Mouse (Mus musculus) myocyte (in vitro differentiated cells): ENCODE results near the gene Gucy2e. TPM values are rescaled to one million over a fixed set of nuclear protein-coding genes. Genes with fewer than 3 reads are reported as not detected.

Experiments used
- H3K27me3 ChIP-seq: one replicate; pipeline ENCODE4 v1.6.1; 2011; ENCODE audit not compliant: control insufficient read depth, insufficient read depth, insufficient read length
- H3K36me3 ChIP-seq: one replicate; pipeline ENCODE4 v1.6.1; 2011; ENCODE audit not compliant: control insufficient read depth, insufficient read depth
- H3K4me2 ChIP-seq: one replicate; pipeline ENCODE4 v1.6.1; 2011; ENCODE audit warnings: low read depth, control low read depth
- H3K4me3 ChIP-seq: one replicate; pipeline ENCODE4 v1.5.1; 2011; ENCODE audit warnings: mild to moderate bottlenecking, control low read depth, moderate library complexity
- H3K79me2 ChIP-seq: one replicate; pipeline ENCODE4 v1.6.1; 2011; ENCODE audit not compliant: control insufficient read depth, insufficient read depth
- H3ac ChIP-seq: one replicate; pipeline ENCODE4 v1.6.1; 2011; ENCODE audit not compliant: control insufficient read depth, insufficient read length
- CEBPB ChIP-seq: IDR thresholded peaks from 2 replicates; pipeline ENCODE4 v1.6.1; 2011; ENCODE audit warnings: mild to moderate bottlenecking, moderate library complexity; ENCODE audit not compliant: poor library complexity, insufficient read depth, severe bottlenecking
- E2F4 ChIP-seq: IDR thresholded peaks from one replicate; pipeline ENCODE4 v1.6.1; 2011; ENCODE audit warnings: mild to moderate bottlenecking, control low read depth, moderate library complexity; ENCODE audit not compliant: insufficient read depth
- MAX ChIP-seq: IDR thresholded peaks from one replicate; pipeline ENCODE4 v1.6.1; 2011; ENCODE audit warnings: low read depth, mild to moderate bottlenecking, control low read depth
- MYOD1 ChIP-seq, 3 experiments: IDR thresholded peaks; one replicate each; pipeline ENCODE4 v1.6.1; 2011; ENCODE audit warnings: control low read depth in 2 of 3, low read depth in 2 of 3, mild to moderate bottlenecking in 2 of 3, moderate library complexity in 1 of 3; ENCODE audit not compliant: insufficient read length in 2 of 3, control insufficient read depth in 1 of 3
- MYOG ChIP-seq, 3 experiments: IDR thresholded peaks; one replicate each; pipeline ENCODE4 v1.6.1; 2011; ENCODE audit warnings: control low read depth in 2 of 3, low read depth in 2 of 3, mild to moderate bottlenecking in 2 of 3; ENCODE audit not compliant: insufficient read length in 2 of 3, control insufficient read depth in 1 of 3, insufficient read depth in 1 of 3
- POLR2A ChIP-seq: IDR thresholded peaks from one replicate; pipeline ENCODE4 v1.6.1; 2011; ENCODE audit warnings: low read depth, mild to moderate bottlenecking, control low read depth, moderate library complexity; ENCODE audit not compliant: insufficient read length
- POLR2AphosphoS2 ChIP-seq: IDR thresholded peaks from one replicate; pipeline ENCODE4 v1.6.1; 2011; ENCODE audit warnings: low read depth, control low read depth; ENCODE audit not compliant: insufficient read length
- REST ChIP-seq: IDR thresholded peaks from one replicate; pipeline ENCODE4 v1.6.1; 2011; ENCODE audit warnings: mild to moderate bottlenecking, control low read depth, moderate library complexity; ENCODE audit not compliant: insufficient read depth, insufficient read length
- SRF ChIP-seq: IDR thresholded peaks from one replicate; pipeline ENCODE4 v1.6.1; 2011; ENCODE audit warnings: low read depth; ENCODE audit not compliant: control insufficient read depth, insufficient read length
- TCF12 ChIP-seq: IDR thresholded peaks from one replicate; pipeline ENCODE4 v1.6.1; 2011; ENCODE audit warnings: mild to moderate bottlenecking, control low read depth; ENCODE audit not compliant: poor library complexity, insufficient read depth, severe bottlenecking
- TCF3 ChIP-seq: IDR thresholded peaks from one replicate; pipeline ENCODE4 v1.6.1; 2011; ENCODE audit warnings: low read depth, control low read depth; ENCODE audit not compliant: insufficient read length
- USF1 ChIP-seq: IDR thresholded peaks from one replicate; pipeline ENCODE4 v1.6.1; 2011; ENCODE audit warnings: low read depth, mild to moderate bottlenecking, control low read depth, moderate library complexity
- polyA plus RNA-seq: library from polyadenylated mRNA; unstranded; fragments of >200 nt; fragmentation: generic; extraction: Trizol; gene quantifications from one replicate; pipeline ENCODE4 v1.2.1, GENCODE M21; 2012; ENCODE audit warnings: missing spikeins

Gene Gucy2e
- polyA plus RNA-seq, 1 experiment: not detected

DNA sequence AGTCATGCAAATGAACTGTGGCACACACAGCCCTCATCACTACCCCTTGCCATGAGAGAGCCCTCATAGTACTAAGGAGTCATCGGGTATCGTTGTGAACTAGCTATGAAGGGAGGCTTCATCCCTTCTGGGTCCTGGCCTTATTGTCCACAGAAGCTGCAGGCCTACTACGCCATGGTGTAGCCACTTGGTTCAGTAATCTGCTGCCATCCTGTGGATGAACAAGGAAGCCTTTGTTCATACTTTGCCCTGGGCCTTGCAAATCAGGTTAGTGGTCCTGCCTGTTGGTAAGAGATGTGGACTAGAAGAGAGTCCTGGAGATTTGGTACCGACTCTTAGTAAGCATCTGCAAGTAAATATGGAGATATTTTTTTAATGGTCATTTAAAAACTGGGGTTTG is 6.4 kb downstream of the Gucy2e start:
- no peak overlapping the region for H3ac ChIP-seq
- no peaks in the 10 kb centered on the region for H3K79me2 ChIP-seq
- peaks cover 13% of the 10 kb centered on the region for H3K27me3 ChIP-seq
- TF ChIP-seq MYOD1 (IDR thresholded peaks at IDR 0.05; ENCODE audit: control insufficient read depth in 1 of 3, insufficient read length in 2 of 3, low read depth in 2 of 3): no peak
- TF ChIP-seq TCF3: no peak
- TF ChIP-seq REST: no peak
- no peak for TF ChIP-seq USF1
- TF ChIP-seq MAX: no peak
- TF ChIP-seq MYOG (IDR thresholded peaks at IDR 0.05; ENCODE audit: control insufficient read depth in 1 of 3, insufficient read depth in 1 of 3, insufficient read length in 2 of 3, low read depth in 2 of 3): no peak
- no peak for TF ChIP-seq POLR2AphosphoS2
- no peak for TF ChIP-seq CEBPB
- TF ChIP-seq POLR2A: no peak
- no peak overlapping the region for H3K4me2 ChIP-seq
- no peak overlapping the region for H3K4me3 ChIP-seq
- no peaks in the 10 kb centered on the region for H3K36me3 ChIP-seq

DNA sequence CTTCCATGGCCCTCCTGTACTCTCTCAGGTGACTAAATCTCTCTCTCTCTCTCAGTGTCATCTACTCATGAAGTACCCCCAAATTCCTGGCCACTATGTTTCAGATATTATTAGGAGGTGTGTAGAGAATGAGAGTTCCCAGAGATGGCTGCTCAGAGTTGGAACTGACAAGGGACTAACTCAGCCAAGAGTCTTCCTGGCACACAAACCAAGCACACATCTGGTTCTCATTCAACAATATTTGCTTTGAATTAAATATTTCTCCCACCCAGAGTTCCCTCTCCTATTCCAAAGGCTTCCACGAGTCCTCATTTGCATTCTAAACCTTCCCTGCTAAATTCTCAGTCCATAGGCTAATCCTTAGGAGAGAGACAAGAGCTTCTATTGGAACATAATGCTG is 11.1 kb downstream of the Gucy2e start:
- Histone ChIP-seq H3K36me3 (no peaks in the 10 kb centered on the region), H3K4me3 (no peak overlapping the region), H3K4me2 (no peak overlapping the region), H3K27me3 (peaks cover 20% of the 10 kb centered on the region), H3K79me2 (no peaks in the 10 kb centered on the region), H3ac (no peak overlapping the region)
- TF ChIP-seq TCF3: no peak
- TF ChIP-seq REST: no peak
- no peak for TF ChIP-seq POLR2A
- TF ChIP-seq CEBPB: no peak

DNA sequence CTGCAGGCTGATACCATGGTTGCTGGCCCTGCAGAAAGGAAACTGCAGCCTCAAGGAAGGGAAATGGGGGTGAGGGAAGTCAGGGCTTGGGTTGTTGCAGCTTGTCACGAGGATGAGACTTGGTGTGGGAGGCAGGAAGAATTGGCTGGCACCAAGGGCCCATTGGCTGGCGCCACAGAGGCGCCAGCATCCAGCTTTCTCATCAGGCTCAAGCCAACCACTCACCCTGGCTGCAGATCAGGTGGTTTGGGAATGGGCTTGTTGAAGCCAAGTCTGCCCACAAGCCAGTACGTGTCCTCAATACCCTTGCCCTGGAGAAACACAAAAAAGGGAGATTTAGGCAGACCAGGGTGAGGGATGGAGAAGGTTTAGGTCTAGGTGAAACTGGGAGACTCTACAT is 13.7 kb downstream of the Gucy2e start:
- H3K4me3 ChIP-seq: no peak overlapping the region
- H3K79me2 ChIP-seq: no peaks in the 10 kb centered on the region
- no peak for TF ChIP-seq MYOG (IDR thresholded peaks at IDR 0.05; ENCODE audit: control insufficient read depth in 1 of 3, insufficient read depth in 1 of 3, insufficient read length in 2 of 3, low read depth in 2 of 3)
- no peak for TF ChIP-seq POLR2A
- TF ChIP-seq USF1: no peak
- no peak for TF ChIP-seq E2F4
- H3K4me2 ChIP-seq: no peak overlapping the region
- H3ac ChIP-seq: no peak overlapping the region
- no peaks in the 10 kb centered on the region for H3K36me3 ChIP-seq
- peaks cover 28% of the 10 kb centered on the region for H3K27me3 ChIP-seq

DNA sequence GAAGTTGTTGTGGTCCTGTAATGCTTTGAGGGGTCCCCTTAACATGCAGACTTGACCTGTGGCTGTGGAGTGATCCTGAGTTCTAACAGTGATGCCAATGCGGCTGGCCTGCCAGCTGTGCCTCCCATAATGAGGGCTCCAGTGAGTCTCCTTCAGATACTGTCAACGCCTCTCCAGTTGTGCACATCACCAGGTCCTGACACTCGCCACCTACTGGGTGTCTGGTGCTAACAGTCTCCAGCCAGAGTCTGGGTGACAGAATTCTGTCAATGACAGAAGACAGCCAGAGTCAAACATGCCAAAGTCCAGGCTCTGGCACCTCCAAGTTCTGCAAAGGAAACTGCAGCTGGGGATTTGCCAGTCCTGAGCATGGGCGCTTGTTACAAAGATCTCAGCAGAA is 15.8 kb downstream of the Gucy2e start:
- H3ac ChIP-seq: no peak overlapping the region
- H3K27me3 ChIP-seq: peaks cover 30% of the 10 kb centered on the region
- no peak overlapping the region for H3K4me3 ChIP-seq
- H3K79me2 ChIP-seq: no peaks in the 10 kb centered on the region
- no peak overlapping the region for H3K4me2 ChIP-seq
- TF ChIP-seq TCF12: no peak
- H3K36me3 ChIP-seq: no peaks in the 10 kb centered on the region

DNA sequence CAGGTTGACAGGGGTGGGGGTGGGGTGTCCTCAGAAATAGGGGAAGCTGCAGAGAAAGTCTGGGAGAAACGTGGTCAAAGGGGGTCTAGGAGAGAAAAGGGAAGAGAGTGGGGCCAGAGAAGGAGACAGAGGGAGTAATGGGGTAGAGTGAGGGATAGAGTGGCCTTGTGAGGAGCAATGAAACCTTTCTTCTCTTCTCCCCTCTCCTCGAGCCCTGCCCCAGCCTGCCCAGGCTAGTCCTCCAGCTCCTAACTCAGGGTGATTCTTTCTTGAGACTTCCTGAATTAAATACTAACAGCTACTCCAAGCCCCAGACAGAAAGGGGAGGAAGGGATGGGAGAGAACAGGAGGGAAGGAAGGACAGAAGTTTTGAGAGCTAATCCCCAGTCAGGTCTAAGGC is 18.2 kb downstream of the Gucy2e start:
- Histone ChIP-seq H3K79me2 (no peaks in the 10 kb centered on the region), H3K4me3 (no peak overlapping the region), H3K27me3 (peaks cover 29% of the 10 kb centered on the region), H3K4me2 (no peak overlapping the region), H3ac (no peak overlapping the region), H3K36me3 (no peaks in the 10 kb centered on the region)
- TF ChIP-seq TCF12 (no peak), MAX (no peak), TCF3 (no peak), USF1 (no peak), CEBPB (no peak), MYOD1 (IDR thresholded peaks at IDR 0.05; ENCODE audit: control insufficient read depth in 1 of 3, insufficient read length in 2 of 3, low read depth in 2 of 3) (no peak), POLR2A (no peak), POLR2AphosphoS2 (no peak), MYOG (IDR thresholded peaks at IDR 0.05; ENCODE audit: control insufficient read depth in 1 of 3, insufficient read depth in 1 of 3, insufficient read length in 2 of 3, low read depth in 2 of 3) (no peak), E2F4 (no peak), SRF (no peak), REST (no peak)

DNA sequence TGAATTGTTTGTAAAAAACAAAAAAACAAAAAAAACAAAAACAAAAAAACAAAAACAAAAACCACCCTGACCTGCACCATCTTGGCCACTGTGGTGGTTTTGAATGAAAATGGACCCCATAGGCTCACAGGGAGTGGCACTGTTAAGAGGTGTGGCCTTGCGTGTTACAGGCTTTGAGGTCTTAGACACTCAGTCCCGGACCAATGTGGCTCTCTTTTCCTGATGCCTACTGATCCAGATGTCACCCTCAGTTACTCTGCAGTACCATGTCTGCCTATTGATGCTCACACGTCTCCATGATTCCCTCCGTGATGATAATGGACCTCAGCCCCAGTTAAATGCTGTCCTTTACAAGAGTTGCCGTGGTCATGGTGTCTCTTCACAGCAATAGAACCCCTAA is 19.4 kb downstream of the Gucy2e start:
- peaks cover 23% of the 10 kb centered on the region for H3K27me3 ChIP-seq
- H3K79me2 ChIP-seq: no peaks in the 10 kb centered on the region
- H3K4me2 ChIP-seq: no peak overlapping the region
- no peaks in the 10 kb centered on the region for H3K36me3 ChIP-seq
- H3ac ChIP-seq: no peak overlapping the region
- TF ChIP-seq MYOG (IDR thresholded peaks at IDR 0.05; ENCODE audit: control insufficient read depth in 1 of 3, insufficient read depth in 1 of 3, insufficient read length in 2 of 3, low read depth in 2 of 3): no peak
- no peak for TF ChIP-seq E2F4
- TF ChIP-seq POLR2A: no peak
- TF ChIP-seq POLR2AphosphoS2: no peak
- no peak for TF ChIP-seq TCF3
- no peak for TF ChIP-seq SRF
- no peak for TF ChIP-seq MYOD1 (IDR thresholded peaks at IDR 0.05; ENCODE audit: control insufficient read depth in 1 of 3, insufficient read length in 2 of 3, low read depth in 2 of 3)
- TF ChIP-seq MAX: no peak
- TF ChIP-seq USF1: no peak
- no peak for TF ChIP-seq CEBPB
- no peak for TF ChIP-seq REST
- TF ChIP-seq TCF12: no peak
- H3K4me3 ChIP-seq: no peak overlapping the region
